Mouse (Mus musculus): Measurements from ENCODE around the gene Tmem11. TPM values are rescaled to one million over a fixed set of nuclear protein-coding genes. Genes with fewer than 3 reads are reported as not detected.

The Tmem11 gene
- total RNA-seq, 1 experiment from 2014 or later: 82.0 TPM

DNA sequence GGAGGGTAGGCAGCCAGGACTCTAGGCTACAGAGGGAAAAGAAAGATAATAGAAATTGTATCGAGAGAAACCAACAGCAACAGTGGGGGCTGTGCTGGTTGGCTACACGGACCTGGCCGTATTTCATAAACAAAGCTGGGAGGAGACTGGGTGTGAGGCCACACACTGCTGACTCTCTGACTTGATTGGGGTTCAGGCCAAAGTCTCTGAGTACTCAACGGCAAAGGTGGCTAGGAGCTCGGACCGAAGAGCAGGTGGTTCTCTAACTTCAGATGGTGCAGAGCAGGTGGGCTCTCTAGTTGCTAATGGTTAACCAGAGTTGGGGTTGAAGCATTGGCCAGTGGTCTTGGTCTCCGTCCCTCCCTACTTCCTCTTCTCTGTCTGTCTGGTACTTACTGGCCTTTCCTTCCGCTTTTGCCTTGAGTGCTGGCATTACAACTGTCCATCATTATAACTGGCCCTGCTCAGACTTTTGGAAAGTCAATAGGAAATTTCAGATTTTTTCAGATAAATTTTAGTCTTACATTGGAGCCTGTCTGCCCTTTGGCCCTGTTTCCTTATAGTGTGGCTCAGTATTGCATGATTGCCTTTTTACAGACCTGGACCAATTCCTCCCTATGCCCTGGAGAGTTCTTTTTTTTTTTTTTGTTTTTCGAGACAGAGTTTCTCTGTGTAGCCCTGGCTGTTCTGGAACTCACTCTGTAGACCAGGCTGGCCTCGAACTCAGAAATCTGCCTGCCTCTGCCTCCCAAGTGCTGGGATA lies 41.2 kb downstream of the Tmem11 start:
- ATAC-seq (replicated peaks; ENCODE audit: low read depth, poor library complexity, severe bottlenecking): 0 out of 2 replicates have a peak, but pooled peaks have one; percentile 29

DNA sequence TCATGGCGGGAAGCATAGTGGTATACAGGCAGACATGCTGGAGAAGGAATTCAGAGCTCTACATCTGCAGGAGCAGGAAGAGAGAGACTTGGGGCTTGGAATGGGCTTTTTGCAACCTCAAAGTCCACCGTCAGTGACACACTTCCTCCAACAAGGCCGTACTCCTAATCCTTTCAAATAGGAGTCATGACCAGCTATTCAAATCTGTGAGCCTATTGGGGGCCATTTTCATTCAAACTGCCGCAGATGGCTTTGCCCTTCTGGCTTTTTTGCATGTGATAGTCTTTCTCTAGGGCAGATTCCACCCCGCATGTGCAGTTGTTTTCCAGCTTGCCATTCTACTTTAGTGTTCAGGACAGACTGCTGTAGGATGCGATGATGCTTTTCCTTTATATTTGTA lies 42.2 kb downstream of the Tmem11 start:
- ATAC-seq (replicated peaks; ENCODE audit: low read depth, poor library complexity, severe bottlenecking): no peak

DNA sequence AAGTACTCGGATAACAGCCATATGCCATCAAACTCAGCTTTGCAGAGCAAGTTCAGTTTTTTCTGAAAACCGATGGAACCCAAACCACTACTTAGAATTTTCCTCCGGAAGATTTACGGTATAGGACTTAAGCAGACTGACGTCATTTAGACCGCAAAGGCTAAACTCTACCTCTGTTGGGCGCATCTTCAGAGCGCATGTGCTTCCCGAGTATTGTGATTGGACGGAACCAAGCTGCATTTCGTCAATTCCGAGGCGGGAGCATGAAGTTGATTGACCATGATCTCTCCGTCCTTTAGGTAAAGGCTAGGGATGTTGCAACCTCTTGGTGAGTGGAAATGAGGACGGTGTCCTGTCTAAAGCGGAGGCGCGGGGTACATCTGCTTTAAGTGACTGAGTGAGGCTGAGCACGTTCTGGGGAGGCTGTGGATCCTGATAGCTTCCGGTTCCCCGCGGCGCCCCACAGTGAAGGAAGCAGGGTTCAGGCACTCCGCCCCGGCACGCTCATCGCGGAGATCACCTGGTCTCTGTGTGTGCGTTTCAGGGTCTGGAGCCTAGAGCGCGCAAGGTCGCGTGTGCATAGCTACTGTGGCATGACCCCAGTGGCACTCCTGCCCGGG lies 48.5 kb downstream of the Tmem11 start, which contains the start of gene Dhrs7b:
Gene Dhrs7b (plus strand): TSS at position 199 of the 620 bp plus-strand sequence.
- ATAC-seq (replicated peaks; ENCODE audit: low read depth, poor library complexity, severe bottlenecking): peak; percentile 87

DNA sequence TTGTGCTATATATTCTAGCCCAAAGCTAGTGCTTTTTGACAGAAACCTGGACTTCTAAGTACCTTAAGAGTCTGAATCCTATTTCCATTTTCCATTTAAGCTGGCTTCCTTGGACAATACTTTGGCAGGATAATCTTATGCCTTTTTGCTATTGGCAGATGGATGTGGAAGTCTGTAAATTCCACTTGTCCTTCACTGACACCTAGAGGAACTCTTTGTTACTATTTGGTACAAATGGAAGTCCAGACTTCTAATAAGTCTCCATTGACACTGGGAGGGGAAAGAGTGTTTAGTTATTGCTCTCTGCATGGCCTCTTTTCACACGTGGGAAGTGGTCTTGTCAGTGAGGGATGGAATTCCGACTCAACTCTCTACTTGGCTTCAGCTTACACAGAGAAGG lies 50.2 kb downstream of the Tmem11 start:
- no peak for ATAC-seq (replicated peaks; ENCODE audit: low read depth, poor library complexity, severe bottlenecking)

DNA sequence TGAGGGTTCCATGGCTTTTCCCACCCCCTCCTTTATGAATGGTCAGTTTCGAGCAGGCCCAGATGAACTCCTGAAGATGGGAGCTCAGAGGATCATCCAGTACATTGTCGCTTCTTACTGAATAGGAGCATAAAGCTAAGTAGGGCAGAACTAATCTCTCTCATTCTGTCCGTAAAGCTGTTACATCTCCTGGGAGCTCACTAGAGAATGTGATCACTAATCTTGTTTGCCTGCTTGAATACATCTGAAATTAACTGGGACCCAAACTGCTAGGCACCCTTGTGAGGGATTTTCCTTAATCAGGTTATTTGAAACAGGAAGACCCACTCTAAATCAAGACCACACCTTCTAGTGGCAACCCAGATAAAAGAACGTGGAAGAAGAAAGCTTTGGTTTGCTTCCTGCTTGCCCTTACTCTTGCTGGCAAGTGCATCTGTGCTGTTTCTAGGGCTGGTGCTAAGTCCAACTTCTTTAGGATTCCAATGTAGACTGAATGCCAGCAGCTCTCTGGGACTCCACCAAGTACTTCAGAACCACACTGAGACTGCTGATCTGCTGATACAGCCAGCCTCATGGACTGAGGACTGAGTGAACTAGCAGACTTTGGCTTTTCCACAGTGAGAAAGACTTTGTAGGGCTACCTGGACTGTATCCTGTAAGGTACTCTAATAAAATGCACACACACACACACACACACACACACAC lies 51.7 kb downstream of the Tmem11 start:
- no peak for ATAC-seq (replicated peaks; ENCODE audit: low read depth, poor library complexity, severe bottlenecking)

DNA sequence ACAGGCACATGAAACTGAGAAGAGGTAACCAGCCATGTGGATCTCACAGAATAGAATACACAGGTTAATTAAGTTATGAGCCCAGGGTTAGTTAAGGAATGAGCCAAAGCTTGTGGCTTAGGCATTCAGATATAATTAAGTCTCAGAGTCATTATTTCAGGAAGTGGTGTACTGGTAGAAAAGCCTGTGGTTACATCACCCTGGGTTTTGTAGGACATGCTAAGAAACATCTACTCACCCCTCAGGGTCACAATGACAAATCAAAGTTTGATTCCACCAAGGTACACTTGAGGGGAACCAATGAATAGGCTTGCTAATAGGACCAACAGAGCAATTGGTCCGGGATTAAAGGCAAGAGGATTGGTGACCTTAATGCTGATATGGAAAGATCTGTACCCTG lies 52.4 kb downstream of the Tmem11 start:
- ATAC-seq (replicated peaks; ENCODE audit: low read depth, poor library complexity, severe bottlenecking): peak; percentile 50

DNA sequence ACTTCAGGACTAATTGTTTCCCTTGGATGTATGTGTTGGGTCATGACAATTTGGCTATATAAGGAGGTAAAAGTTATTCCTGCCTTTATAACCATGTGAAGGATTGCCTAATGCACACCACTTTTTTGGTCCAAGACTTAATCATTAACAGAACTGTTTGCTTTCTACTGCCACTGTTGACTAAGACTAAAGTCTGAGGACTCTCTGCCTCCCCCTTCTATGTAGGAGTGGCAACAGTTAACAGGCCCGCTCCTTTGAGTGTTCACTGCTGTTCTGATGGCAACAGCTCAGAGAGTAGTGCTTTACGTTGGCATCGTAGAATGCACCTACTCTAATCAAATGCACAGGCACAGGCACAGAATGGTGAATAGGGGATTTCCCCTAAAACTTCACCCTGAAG lies 53.9 kb downstream of the Tmem11 start:
- no peak for ATAC-seq (replicated peaks; ENCODE audit: low read depth, poor library complexity, severe bottlenecking)

DNA sequence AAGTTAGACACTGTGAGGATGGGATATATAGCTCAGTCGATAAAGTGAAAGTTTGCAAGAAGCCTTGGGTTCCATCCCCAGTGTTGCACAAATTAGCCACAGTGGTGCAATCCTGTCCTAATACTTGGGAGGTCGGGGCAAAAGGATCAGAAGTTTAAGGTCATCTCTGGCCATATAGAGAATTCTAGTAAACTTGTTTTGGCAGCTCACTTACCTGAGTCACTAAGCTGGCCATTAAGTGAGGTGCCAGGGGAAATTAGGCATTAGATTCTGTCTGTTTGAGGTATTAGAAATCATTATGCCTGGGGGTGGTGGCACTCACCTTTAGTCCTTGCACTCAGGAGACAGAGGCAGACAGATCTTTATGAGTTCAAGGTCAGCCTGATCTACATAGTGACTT lies 55.3 kb downstream of the Tmem11 start:
- ATAC-seq (replicated peaks; ENCODE audit: low read depth, poor library complexity, severe bottlenecking): no peak

DNA sequence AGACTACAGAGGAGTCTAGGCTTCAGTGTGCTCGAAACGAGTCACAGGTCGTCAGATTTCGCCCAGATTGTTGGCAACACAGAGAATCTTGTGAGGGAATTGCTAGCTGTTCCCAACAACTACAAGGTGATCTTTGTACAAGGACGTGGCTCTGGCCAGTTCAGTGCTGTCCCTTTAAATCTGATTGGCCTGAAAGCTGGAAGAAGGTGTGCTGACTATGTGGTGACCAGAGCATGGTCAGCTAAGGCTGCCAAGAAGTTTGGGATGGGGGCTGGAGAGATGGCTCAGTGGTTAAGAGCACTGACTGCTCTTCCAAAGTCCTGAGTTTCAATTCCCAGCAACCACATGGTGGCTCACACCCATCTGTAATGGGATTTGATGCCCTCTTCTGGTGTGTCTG lies 62.7 kb downstream of the Tmem11 start:
- no peak for ATAC-seq (replicated peaks; ENCODE audit: low read depth, poor library complexity, severe bottlenecking)

Other genes starting within 250 kb of the Tmem11 start
- gene Llgl1, start 179.5 kb downstream of the Tmem11 start, total RNA-seq (2017): 7.1 and 10.4 TPM in 2 replicates
- 83.6 and 129 TPM in 2 replicates for gene Flii, start 152.0 kb downstream of the Tmem11 start, total RNA-seq (2017)
- gene Mief2, start 150.9 kb downstream of the Tmem11 start, total RNA-seq (2017): 3.5 TPM in 2 replicates
- 19.3 and 29.9 TPM in 2 replicates for gene Top3a, start 101.9 kb downstream of the Tmem11 start, total RNA-seq (2017)
- gene Smcr8, start 101.7 kb downstream of the Tmem11 start, total RNA-seq (2017): 15.3 and 21.3 TPM in 2 replicates
- 71.9 and 77.1 TPM in 2 replicates for gene Shmt1, start 67.6 kb downstream of the Tmem11 start, total RNA-seq (2017)
- gene Dhrs7b, start 48.6 kb downstream of the Tmem11 start, total RNA-seq (2017): 10.7 and 14.1 TPM in 2 replicates
- 1.4 and 1.7 TPM in 2 replicates for gene Natd1, start 35.5 kb upstream of the Tmem11 start, total RNA-seq (2017)
- gene Map2k3, start 52.8 kb upstream of the Tmem11 start, total RNA-seq (2017): 18.3 and 21.3 TPM in 2 replicates
- gene Kcnj12, start 143.3 kb upstream of the Tmem11 start, total RNA-seq (2017): not detected in 2 replicates
- gene Tnfrsf13b, start 247.5 kb upstream of the Tmem11 start, total RNA-seq (2017): 64.8 and 72.9 TPM in 2 replicates

Measured in common myeloid progenitor, adult 5-6 weeks (primary cell).